Mouse (Mus musculus) cerebellum, postnatal 36 days (tissue): ENCODE results near the gene Gnat2.
A peak's percentile ranks its signal among the peaks of the same experiment; 100 is the strongest.

Experiments used
- DNase-seq, 2 experiments: peaks; one replicate each; pipeline ENCODE4 v3.0.0; 2021 to 2022; ENCODE audit warnings: mixed read lengths in 2 of 2

Gene Gnat2

DNA sequence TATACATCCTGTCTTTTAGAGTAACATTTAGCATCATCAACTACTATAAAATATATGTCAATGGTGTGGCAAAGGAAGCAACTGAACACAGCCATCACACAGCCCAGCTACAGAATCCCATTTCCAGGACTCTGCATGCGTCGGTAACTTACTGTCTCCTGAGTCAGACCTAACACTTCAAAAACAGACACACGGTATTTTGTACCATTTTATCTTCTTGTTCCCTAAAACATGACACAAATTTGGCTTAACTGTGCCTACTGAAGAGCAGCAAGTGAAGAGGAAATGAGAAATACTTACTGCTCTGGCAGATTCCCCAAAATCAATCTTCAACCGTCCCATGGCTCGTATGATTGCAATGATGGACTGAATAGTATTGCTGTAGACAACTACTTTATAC is 30.7 kb downstream of the Gnat2 start:
- no peak for DNase-seq

DNA sequence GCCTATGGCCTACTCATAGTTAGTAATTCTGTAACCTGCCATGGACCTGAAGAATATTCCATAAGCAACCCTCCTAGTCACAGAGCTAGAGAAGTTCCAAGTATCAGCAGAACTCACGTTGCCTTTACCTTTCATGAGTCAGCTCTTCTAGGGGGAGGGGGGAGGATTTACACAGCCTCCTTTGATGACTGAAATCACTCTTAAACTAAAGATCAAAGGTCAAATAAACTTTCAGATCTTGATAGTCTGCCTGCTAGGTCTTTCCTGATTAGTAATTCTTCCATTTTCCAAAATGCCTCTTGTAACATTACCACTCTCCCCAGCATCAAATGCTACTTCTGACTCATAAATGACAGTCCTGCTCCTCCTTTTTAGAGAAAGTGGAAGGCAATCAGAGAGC is 31.5 kb downstream of the Gnat2 start:
- DNase-seq: no peak

DNA sequence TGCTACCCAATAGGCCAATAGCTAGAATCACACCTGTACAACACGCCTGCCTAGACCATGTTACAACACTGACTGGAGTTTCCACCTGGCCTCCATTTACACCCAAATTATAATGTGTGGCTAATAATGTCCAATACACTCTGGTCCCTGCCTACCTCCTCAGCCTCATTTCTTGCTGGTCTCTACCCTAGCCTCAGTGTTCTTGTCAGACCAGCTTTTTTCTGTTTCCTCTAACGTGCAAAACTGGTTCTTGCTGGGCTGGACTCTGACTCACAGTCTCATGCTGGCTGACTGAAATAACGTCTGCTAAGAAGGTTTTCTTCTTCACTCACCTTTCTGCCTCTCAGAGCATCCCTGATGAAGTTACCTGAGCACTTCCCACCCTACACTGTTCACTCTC is 33.7 kb downstream of the Gnat2 start:
- no peak for DNase-seq

DNA sequence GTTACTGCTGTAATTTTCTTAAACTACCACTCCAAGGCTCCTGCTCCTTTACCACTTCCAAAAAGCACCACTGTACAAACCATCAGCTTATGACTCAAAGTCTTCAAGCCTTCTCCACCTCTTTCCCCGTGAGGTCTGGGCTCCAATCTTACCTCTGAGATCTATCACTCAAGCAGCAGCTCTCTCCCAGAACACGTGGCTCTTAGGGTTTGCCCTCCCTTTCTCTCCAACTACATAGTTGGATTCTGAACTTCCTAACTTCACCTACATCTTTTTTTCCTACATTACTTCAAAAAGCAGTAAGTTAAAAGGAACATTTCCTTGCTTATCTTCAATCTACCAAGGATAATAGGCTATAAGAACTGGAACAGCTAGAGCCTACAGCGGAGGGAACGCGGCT is 35.9 kb downstream of the Gnat2 start:
- no peak for DNase-seq

DNA sequence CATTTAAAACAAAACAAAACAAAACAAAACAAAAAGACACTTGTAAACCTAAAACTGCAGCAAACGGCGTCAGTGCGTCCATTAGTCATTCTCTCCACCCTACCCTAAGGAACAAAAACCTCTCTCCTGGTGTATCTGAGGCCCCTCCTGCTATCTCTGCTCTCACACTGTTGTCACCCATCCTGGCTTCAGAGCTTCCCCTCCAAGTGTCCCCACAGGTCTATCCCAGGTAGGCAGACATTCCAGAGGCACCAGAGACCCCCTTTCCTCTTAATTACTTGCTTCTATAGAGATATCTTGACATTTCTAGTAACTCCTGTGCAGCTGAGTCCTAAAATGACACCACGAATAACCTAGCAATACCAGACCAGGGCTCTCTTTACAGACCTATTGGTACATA is 36.8 kb downstream of the Gnat2 start:
- no peak for DNase-seq

DNA sequence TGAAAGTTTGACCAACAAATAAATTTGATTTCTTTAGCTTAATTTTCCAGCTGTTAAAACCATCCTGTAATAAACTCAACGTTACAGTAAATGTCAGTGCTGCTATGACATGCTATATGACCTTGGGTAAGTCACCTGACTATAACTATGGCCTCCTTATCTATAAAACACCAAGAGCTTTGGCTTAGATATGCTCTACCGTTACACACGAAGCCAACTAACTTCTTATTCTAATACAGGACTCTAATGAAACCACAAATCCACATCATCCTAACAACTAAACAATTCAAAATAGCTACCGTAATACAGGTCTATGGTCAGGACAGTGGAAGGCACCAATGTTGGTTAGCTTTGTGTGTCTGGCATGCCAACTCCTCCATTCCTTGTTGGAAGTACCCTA is 37.2 kb downstream of the Gnat2 start:
- no peak for DNase-seq

DNA sequence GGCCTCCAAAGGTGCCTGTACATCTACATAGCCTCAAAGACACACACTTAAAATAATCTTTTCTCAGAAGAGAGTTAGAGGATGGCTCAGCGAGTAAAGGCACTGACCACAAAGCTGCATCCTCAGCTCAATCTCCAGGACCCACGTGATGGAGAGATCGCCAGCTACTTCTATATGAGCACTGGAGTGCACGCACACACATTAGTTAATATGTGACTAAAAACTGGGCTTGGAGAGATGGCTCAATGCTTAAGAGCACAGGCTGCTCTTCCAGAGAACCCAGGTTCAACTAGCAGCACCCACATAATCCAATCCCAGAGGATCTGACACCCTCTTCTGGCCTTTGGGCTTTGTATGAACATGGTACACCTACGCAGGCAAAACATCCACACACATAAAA is 38.6 kb downstream of the Gnat2 start:
- DNase-seq: no peak

DNA sequence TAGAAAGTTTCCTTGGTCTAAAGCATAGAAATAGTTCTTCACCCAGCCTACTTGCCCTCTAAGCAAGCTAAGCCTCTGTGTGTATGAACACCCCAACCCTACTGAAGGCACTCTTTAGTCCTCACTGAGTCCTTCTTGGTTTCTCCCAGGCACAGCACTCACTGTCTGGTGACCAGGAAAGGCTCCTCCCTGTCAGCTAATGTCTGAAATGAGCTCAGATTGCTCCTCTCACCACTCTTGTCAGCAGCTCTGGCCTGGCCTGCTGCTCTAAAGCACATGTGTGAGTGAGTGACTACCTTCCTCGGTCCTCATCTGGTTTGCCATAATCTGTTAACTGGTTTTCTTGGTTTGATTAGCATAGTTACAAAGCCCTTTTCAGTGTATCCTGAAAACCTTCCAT is 39.2 kb downstream of the Gnat2 start:
- DNase-seq: no peak

DNA sequence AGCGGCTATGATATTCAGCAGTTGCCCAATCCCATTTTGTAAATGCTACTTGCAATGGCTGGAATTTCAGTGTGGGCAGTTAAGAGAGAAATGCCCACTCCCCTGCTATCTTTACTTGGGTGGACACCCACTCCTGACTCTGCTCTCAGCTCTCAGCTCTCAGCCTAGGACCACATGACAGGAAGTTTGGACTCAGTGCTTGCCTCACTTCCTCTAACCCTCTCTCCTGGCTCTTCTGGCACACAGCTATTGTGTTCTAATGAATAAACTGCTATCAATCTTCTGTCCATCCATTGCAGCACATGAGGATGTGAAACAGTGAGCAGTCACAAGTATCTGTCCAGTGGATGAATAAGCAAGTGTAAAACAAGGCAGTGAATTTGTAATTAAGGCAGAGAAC is 39.9 kb downstream of the Gnat2 start:
- no peak for DNase-seq

DNA sequence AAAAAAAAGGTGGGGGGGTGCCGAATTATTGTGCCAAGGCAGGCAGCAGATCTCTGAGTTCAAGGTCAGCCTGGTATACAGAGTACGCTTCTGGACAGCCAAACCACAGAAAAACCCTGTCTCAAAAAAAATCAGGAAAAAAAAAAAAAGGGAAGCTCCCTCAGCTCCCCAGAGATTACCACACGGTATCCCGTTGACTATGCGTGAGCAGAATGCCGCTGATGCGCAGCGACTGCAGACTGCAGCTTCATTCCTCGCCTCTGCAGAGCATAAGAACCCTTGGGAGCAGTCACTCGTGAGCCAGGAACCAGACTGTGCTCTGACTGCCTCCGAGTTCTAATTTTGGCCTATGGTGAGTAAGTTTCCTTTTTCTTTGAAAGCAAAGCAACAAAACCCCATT is 42.1 kb downstream of the Gnat2 start:
- no peak for DNase-seq

DNA sequence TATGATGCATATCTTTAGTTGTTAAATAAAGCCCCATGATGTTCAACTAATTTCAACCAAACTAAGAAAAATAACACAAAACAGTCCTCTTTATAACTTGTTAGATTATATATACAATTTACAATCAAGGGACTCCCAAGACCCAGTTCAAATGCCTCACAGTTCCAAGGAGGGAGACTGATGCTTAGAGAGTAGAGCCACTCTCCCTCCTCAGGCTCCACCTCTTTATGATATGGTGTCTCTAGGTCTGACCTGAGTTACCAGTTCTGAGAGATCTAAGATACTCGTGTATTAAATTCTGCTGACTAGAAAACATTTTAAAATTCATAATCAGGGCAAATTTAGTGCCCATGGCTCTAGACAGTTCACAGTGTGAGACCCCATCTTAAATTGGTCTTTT is 46.5 kb downstream of the Gnat2 start:
- DNase-seq: no peak

DNA sequence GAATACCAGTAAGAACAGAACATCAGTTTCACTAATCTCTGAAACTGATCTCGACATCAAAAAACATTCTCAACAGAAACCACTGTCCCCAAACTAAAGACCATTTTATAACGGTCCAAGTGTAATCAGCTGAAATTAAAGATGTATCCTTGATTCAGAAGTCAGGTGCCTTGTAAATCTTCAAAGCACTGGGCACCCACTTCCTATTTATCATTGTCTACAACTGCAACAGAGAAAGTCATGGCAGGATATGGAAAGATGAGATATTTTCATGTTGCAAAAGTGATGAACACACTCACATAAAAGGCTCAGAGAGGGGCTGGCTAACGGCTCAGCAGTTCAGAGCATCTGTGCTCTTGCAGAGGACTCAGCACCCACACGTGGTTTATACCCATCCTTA is 48.2 kb downstream of the Gnat2 start:
- DNase-seq: no peak

DNA sequence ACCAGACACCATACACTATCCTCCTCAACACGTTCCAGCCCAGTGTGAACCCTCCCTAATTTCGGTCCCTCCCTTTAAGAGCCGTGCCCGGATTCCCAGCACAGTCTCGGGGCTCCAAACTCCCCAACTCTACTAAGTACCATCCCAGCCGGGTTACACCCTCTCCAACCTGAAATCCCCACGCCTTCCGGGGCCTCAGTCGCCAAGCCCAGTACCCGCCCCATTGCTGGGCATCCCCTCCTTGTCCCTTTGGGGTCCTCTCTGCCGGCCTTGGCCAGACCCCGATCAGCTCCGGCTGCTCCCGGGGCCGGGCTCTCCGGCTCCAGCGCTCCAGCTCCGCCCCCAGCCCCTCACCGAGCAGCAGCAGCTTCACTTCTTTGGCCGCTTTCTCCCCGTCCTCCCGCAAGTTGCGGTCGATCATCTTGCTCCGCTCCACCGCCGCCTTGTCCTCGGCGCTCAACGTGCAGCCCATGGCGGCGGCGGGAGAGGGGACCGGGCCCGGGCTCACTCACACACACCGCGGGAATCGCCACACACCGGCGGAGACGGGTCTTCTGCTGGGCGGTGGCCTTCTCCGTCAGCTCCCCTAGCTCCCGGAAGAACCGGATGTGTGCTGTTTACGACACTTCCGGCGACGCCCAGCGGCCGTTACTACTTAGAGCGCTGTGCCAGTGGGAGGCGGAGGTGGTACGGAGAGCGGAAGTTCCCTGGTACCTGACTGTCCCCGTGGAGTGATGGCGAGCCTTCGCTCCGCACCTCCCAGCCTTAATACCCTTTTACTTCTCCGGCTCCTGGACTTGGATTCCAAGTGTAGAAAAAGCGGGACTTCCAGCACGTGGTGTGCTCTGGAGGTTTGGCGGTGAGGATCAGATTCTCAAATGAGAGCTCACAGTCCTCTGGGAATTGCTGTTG is 53.2 kb downstream of the Gnat2 start, which contains the start of gene Gnai3:
Gnai3 (minus strand) TSS at position 613 of the 912 bp plus-strand sequence.
- peak; percentile 88 for DNase-seq

DNA sequence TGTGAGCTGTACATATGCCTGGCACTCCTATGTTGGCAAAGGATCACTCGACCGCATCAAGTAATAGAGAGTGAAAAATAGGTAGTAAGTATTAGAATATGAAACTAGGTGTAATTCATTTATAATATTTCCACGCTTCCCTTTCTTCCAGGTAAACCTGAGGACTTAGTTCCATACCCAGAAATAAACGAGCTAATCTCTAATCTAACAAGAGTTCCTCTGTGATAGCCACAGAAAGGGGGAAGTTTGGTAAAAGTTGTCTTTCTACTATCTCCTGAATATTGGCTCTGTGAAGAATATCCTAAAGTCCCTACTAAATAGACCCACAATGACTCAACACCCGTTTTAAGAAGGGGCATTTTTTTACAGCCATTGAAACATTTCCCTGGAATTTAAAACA is 54.1 kb downstream of the Gnat2 start:
- DNase-seq: no peak

DNA sequence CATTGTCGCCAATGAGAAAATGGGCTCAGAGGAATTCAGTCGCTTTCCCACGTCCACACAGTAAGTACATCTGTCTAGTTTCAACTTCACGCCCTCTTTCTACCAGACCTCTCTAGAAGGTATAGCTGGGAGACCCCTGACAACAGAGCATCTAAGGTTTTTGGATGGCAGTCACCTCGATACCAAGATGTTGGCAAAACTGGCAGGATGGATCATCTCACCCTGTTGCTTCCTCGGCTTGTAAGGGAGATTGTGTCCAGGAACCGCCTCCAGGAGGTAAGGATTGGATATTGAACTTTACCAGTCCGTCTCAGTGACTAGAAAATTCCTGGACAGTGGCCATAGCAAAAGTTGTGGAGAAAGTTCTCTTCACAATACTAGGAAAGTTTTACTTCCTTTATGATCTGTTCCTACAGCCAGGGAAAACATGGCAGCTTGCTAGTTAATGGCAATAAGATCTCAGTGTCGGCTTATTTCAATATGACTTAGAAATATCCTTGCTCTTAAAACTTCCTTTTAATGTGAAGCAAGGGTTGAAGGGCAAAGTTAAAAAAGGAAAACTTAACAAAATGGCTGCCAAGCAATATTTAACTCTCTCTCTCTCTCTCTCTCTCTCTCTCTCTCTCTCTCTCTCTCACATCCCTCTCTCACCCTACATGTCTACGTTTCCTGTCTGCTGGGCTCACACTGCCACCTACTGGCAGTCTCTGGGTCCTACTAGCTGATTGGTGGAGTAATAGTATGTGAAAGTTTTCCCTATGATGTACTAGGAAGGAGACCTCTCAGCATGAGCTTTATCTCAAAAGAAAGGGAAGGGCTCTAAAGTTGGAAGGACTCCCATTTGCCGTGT is 55.0 kb downstream of the Gnat2 start:
- peak; percentile 87 to 91 for DNase-seq
